Mouse (Mus musculus) gastrocnemius, postnatal 14 days (tissue): ENCODE measurements around the gene Unkl. TPM values are rescaled to one million over a fixed set of nuclear protein-coding genes. Genes with fewer than 3 reads are reported as not detected.

ENCODE experiments used
- microRNA-seq, 2 experiments: library from miRNA; unstranded; fragments of <30 nt; microRNA quantifications; one replicate each; pipeline ENCODE4 v1.2.0; 2021
- total RNA-seq, 2 experiments: library from RNA; stranded (reverse); gene quantifications; 2 replicates each; pipeline ENCODE4 v1.2.3; 2021

Unkl gene
- total RNA-seq, 2 experiments from 2014 or later, result 4.6 to 4.8 TPM

Small RNA genes lying within 50 kb of the gene (microRNA-seq; reads per million reads assigned to microRNA genes)
- 0 to 0.32 reads per million in 2 experiments for gene Mir3547

Other genes with a start within 250 kb of the Unkl start
- gene Jpt2, start 227.7 kb upstream of the Unkl start, total RNA-seq, result 10 to 100 TPM in 1 of 2 experiments, 1 to 10 TPM in 1; 8.2 to 13.3 TPM
- gene Cramp1l, start 172.6 kb upstream of the Unkl start, total RNA-seq, result 1 to 10 TPM; 7.1 to 7.3 TPM
- gene Ift140, start 172.3 kb upstream of the Unkl start, total RNA-seq, result 1 to 10 TPM; 2.9 to 4.1 TPM
- gene Tmem204, start 104.8 kb upstream of the Unkl start, total RNA-seq, result 10 to 100 TPM; 13.9 to 16.3 TPM
- gene Telo2, start 72.4 kb upstream of the Unkl start, total RNA-seq, result 1 to 10 TPM; 9.2 to 9.3 TPM
- 1 to 10 TPM; 8.4 to 9.6 TPM for gene Ptx4, start 67.6 kb upstream of the Unkl start, total RNA-seq
- 10 to 100 TPM; 14.3 to 15.5 TPM for gene Clcn7, start 55.0 kb upstream of the Unkl start, total RNA-seq
- not detected for gene Ccdc154, start 25.9 kb upstream of the Unkl start, total RNA-seq
- gene Gm38655, start 12.9 kb upstream of the Unkl start, total RNA-seq, result not detected
- 10 to 100 TPM; 13.0 to 13.1 TPM for gene BC003965, start 3.8 kb upstream of the Unkl start, total RNA-seq
- gene Gnptg, start 51.7 kb downstream of the Unkl start, total RNA-seq, result 10 to 100 TPM; 12.3 to 14.8 TPM
- 10 to 100 TPM; 19.7 to 21.0 TPM for gene Tsr3, start 51.8 kb downstream of the Unkl start, total RNA-seq
- gene Baiap3, start 68.0 kb downstream of the Unkl start, total RNA-seq, result under 1 TPM in 1 of 2 experiments, not detected in 1; 0.41 TPM
- gene Ube2i, start 86.2 kb downstream of the Unkl start, total RNA-seq, result 10 to 100 TPM; 74.9 to 82.6 TPM
- gene Prss34, start 110.0 kb downstream of the Unkl start, total RNA-seq, result 1 to 10 TPM; 1.8 to 2.7 TPM
- not detected for gene Prss28, start 120.2 kb downstream of the Unkl start, total RNA-seq
- not detected for gene Prss29, start 130.3 kb downstream of the Unkl start, total RNA-seq
- 1 to 10 TPM; 4.0 to 4.7 TPM for gene Tpsab1, start 157.2 kb downstream of the Unkl start, total RNA-seq
- gene Tpsb2, start 177.9 kb downstream of the Unkl start, total RNA-seq, result 10 to 100 TPM in 1 of 2 experiments, 1 to 10 TPM in 1; 9.4 to 12.6 TPM
- not detected for gene Tpsg1, start 180.9 kb downstream of the Unkl start, total RNA-seq
- gene Cacna1h, start 245.4 kb downstream of the Unkl start, total RNA-seq, result 1 to 10 TPM; 3.2 to 3.4 TPM